Mouse (Mus musculus): ENCODE data around the gene Mpdu1.
"Not testable (repeated sequence)": the region's sequence is repeated elsewhere in the genome, so short reads cannot be mapped to it uniquely, and the experiment has no call there.

Gene Mpdu1

GRCm38 (mm10) chr11:69621571-69622268 is 40.7 kb downstream of the Mpdu1 start, which contains the start of gene Sat2:
Sat2 (plus strand) TSS chr11:69622024.
- DNase-seq (ENCODE audit: inconsistent ontology term): peak; percentile 87

- DNase-seq (ENCODE audit: inconsistent ontology term): no peak
Observed at GRCm38 (mm10) chr11:69620394-69621081, 41.9 kb downstream of the Mpdu1 start.

- DNase-seq (ENCODE audit: inconsistent ontology term): no peak
Observed at GRCm38 (mm10) chr11:69617805-69618204, 44.6 kb downstream of the Mpdu1 start, which contains the start of gene Shbg. Shbg (minus strand) TSS chr11:69617905.

GRCm38 (mm10) chr11:69616781-69617180 is 45.7 kb downstream of the Mpdu1 start:
- DNase-seq (ENCODE audit: inconsistent ontology term): no peak

- not testable (repeated sequence) for DNase-seq (ENCODE audit: inconsistent ontology term)
Observed at GRCm38 (mm10) chr11:69614257-69614588, 48.2 kb downstream of the Mpdu1 start.

GRCm38 (mm10) chr11:69613553-69614256 is 48.7 kb downstream of the Mpdu1 start:
- DNase-seq (ENCODE audit: inconsistent ontology term): peak; percentile 74

- no peak for DNase-seq (ENCODE audit: inconsistent ontology term)
Observed at GRCm38 (mm10) chr11:69610899-69611298, 51.5 kb downstream of the Mpdu1 start.

- DNase-seq (ENCODE audit: inconsistent ontology term): no peak
Observed at GRCm38 (mm10) chr11:69609416-69609815, 53.0 kb downstream of the Mpdu1 start.

GRCm38 (mm10) chr11:69608525-69608924 is 53.9 kb downstream of the Mpdu1 start:
- no peak for DNase-seq (ENCODE audit: inconsistent ontology term)

GRCm38 (mm10) chr11:69606832-69607231 is 55.6 kb downstream of the Mpdu1 start:
- DNase-seq (ENCODE audit: inconsistent ontology term): no peak

Data from Muller cell, postnatal 12 days (primary cell).